Mouse (Mus musculus): ENCODE data around the gene Jmjd6. TPM values are rescaled to one million over a fixed set of nuclear protein-coding genes. Genes with fewer than 3 reads are reported as not detected.

Gene Jmjd6
- 9.3 TPM for polyA plus RNA-seq (2014; fragmentation: Illumina TruSeq; extraction: RNeasy Lipid Tissue Mini Kit (QIAGEN cat#74804); ENCODE audit: low read depth, low replicate concordance)

DNA sequence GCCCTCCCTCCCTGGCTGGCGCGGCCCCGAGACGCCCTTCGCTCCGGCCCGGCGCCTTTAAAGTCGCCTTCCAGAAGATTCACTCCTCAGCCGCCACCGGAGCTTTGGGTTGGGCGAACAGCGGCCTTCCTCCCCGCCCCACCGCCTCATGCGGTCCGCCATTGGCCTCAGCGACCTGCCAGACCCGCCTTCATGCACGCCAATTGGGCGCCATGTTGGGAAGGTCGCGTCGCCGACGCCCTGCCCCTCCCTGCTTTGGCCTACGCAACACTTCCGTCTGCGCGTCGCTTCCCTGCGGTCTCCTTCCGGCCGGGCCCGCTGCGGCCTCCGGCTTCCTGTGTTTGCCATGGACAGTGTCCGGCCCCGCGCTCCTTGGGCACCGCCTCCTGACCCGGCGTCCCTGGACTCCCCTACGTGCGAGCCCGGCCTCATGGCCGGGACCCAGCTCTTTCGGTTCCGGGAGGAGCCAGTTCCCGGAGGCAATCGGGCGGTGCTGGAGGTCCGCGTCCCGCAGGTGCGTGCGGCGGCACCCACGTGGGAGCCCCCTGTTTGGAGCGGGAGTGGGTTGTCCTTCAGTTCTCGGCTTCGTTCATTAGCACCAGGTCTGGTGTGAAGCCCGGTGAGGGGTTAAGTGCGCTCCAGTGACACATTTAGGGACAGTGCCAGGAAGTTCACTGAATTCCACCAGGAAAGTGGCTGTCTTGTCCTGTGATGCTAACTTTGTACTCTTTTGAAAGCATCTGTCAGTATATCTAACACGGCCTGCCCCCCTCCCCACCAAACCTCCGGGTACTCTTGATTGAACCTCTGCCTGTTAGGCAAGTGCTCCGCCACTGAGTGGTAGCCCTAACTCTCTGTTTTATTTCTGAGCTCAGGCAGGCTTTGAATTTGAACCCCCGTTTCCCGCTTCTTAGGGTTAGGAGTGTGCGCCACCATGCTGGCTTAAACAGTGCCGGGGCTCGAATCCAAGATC lies at the start of gene Jmjd6, which contains the start of gene Mettl23:
TSS of gene Jmjd6 (minus strand) at position 189 of the 973 bp plus-strand sequence.
TSS of gene Mettl23 (plus strand) at position 18 of the 973 bp plus-strand sequence.

DNA sequence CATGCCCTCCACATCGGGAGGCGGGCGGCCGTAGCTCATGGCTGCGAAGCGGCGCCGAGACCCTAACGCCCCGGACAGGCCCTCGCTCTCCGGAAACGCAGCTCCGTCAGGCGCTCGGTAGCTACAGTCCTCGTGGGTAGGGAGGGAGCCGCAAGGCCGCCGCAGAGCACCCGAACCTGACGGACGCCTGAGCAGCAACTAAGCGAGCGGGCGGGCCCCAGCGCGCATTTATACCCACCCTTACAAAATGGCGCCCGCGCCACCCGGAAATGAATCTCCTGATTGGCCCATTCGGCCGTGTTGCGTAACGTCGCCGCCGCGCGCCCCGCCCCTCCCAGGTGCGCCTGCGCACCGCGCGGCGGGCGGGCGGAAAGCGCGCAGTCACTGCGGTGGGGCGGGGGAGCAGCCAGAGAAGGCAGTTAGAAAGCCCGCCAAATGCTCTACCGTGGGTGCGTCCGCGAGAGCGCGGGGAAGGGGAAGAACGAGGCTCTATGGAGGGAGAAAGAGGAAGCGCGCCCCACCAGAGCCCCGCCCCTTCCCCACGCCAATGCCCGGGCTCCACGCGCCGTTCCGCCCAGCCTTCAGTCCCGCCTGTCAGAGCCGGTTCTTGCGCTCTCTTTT lies 9.8 kb upstream of the Jmjd6 start, which contains the start of gene Srsf2:
TSS of gene Srsf2 (minus strand) at position 204 of the 621 bp plus-strand sequence.

DNA sequence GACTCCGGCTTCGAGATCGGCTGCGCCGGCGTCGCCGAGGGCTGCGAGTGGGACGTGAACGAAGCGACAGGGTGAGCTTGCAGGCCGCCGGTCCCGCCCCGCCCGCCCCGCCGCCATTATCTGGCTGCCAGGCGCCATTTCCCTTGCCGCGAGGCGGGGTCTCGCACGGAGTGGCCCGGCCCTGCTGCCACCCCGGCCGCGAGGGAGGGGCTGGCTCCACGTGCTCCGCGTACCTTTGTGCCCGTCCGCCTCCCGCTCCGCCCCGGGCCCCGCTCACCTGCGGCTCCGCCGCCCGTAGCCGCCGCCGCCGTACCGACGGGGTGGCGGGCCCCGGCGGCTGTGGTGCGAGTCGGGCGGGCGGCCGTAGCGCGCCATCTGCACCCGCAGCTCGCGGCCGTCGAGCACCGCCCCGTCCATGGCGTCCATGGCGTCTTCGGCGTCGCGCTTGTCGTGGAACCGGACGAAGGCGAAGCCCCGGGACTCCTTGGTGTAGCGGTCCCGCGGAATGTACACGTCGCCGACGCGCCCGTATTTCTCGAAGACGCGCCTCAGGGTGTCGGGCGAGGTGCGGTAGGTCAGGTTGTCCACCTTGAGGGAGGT lies 9.1 kb upstream of the Jmjd6 start, which contains the start of gene Mfsd11:
TSS of gene Mfsd11 (plus strand) at position 150 of the 600 bp plus-strand sequence.

DNA sequence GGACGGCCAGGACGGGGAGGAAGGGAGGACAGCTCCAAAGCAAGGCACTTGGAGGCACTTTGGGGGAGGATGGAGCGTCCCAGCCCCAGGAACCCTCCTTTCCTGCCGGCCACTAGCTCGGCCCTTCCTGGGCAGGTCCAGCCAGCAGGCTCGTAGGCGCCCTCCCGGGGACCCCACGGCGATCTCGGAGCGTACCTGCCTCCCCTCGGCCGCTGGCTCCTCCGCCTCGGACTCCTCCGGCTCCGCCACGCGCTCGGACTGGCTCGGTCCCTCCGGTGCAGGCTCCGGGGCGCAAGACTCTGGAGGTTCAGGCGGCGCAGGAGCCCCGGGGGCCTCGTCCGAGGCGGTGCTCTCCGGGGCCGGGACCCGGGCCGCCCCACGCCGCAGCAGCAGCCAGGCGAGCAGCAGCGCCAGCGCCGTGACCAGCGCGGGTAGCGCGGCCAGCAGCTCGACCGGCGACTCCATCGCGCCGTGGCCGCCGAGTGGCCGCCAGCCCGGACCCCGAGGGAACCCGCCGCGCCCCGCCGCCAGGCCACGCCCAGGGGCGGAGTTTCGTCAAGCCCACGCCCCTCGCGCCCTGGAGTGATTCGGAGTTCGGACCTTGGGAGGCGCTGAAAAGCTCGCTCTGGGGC lies 15.6 kb downstream of the Jmjd6 start, which contains the start of gene Mxra7:
TSS of gene Mxra7 (minus strand) at position 513 of the 632 bp plus-strand sequence.

Other genes starting within 250 kb of the Jmjd6 start
- gene Rhbdf2, start 216.4 kb downstream of the Jmjd6 start, polyA plus RNA-seq (2014; fragmentation: Illumina TruSeq; extraction: RNeasy Lipid Tissue Mini Kit (QIAGEN cat#74804); ENCODE audit: low read depth, low replicate concordance) = not detected
- 1.9 TPM for gene Prcd, start 189.9 kb downstream of the Jmjd6 start, polyA plus RNA-seq (2014; fragmentation: Illumina TruSeq; extraction: RNeasy Lipid Tissue Mini Kit (QIAGEN cat#74804); ENCODE audit: low read depth, low replicate concordance)
- 1.9 TPM for gene Cygb, start 189.1 kb downstream of the Jmjd6 start, polyA plus RNA-seq (2014; fragmentation: Illumina TruSeq; extraction: RNeasy Lipid Tissue Mini Kit (QIAGEN cat#74804); ENCODE audit: low read depth, low replicate concordance)
- gene St6galnac1, start 67.9 kb downstream of the Jmjd6 start, polyA plus RNA-seq (2014; fragmentation: Illumina TruSeq; extraction: RNeasy Lipid Tissue Mini Kit (QIAGEN cat#74804); ENCODE audit: low read depth, low replicate concordance) = 0.23 TPM
- gene Mxra7, start 15.4 kb downstream of the Jmjd6 start, polyA plus RNA-seq (2014; fragmentation: Illumina TruSeq; extraction: RNeasy Lipid Tissue Mini Kit (QIAGEN cat#74804); ENCODE audit: low read depth, low replicate concordance) = 28.5 TPM
- gene Mettl23, start 171 bp downstream of the Jmjd6 start, polyA plus RNA-seq (2014; fragmentation: Illumina TruSeq; extraction: RNeasy Lipid Tissue Mini Kit (QIAGEN cat#74804); ENCODE audit: low read depth, low replicate concordance) = 63.3 TPM
- gene Mfsd11, start 9.0 kb upstream of the Jmjd6 start, polyA plus RNA-seq (2014; fragmentation: Illumina TruSeq; extraction: RNeasy Lipid Tissue Mini Kit (QIAGEN cat#74804); ENCODE audit: low read depth, low replicate concordance) = 21.5 TPM
- gene Srsf2, start 9.6 kb upstream of the Jmjd6 start, polyA plus RNA-seq (2014; fragmentation: Illumina TruSeq; extraction: RNeasy Lipid Tissue Mini Kit (QIAGEN cat#74804); ENCODE audit: low read depth, low replicate concordance) = 468 TPM
- gene Mgat5b, start 75.4 kb upstream of the Jmjd6 start, polyA plus RNA-seq (2014; fragmentation: Illumina TruSeq; extraction: RNeasy Lipid Tissue Mini Kit (QIAGEN cat#74804); ENCODE audit: low read depth, low replicate concordance) = not detected

Data from adrenal gland, adult 10 weeks (tissue).